Mouse (Mus musculus) liver, embryonic 14.5 days (tissue): ENCODE data around the gene Fndc5. TPM values are rescaled to one million over a fixed set of nuclear protein-coding genes. Genes with fewer than 3 reads are reported as not detected.

Experiments used
- ATAC-seq: fragments of 200-750 bp; cut with Nextera tagmentation; 2 replicates; pipeline ENCODE4 v1.8.0; 2017; ENCODE audit warnings: moderate number of reproducible peaks, mild to moderate bottlenecking, moderate library complexity; ENCODE audit not compliant: insufficient read depth
- DNase-seq, 3 experiments: peaks; one replicate each; pipeline ENCODE4 v3.0.0-alpha.2; 2012 to 2013; ENCODE audit warnings: low read depth in 3 of 3, low spot score in 3 of 3
- H3K27ac ChIP-seq: fragments of 300-500 bp; sonication (generic); 2 replicates; pipeline ENCODE4 v1.5.1; 2014; ENCODE audit warnings: moderate library complexity, mild to moderate bottlenecking, control low read depth, inconsistent platforms
- H3K27me3 ChIP-seq: fragments of 300-500 bp; sonication (generic); 2 replicates; pipeline ENCODE4 v1.6.1; 2014; ENCODE audit warnings: mild to moderate bottlenecking, low read length, moderate library complexity; ENCODE audit not compliant: control insufficient read depth, insufficient read depth
- H3K36me3 ChIP-seq: fragments of 300-500 bp; sonication (generic); replicated peaks from 2 replicates; pipeline ENCODE4 v1.6.1; 2014; ENCODE audit warnings: low read depth; ENCODE audit not compliant: control insufficient read depth, insufficient read depth
- H3K4me1 ChIP-seq, 2 experiments: fragments of 200-500 bp in 1 of 2; fragments of 300-500 bp in 1 of 2; sonication (generic) in 1 of 2; replicated peaks; 2 replicates each; pipeline ENCODE4 v1.6.1; 2012 to 2014; ENCODE audit warnings: antibody characterized with exemption in 1 of 2, inconsistent platforms in 1 of 2, low read length in 1 of 2; ENCODE audit not compliant: control insufficient read depth in 2 of 2, insufficient read depth in 2 of 2
- H3K4me2 ChIP-seq: fragments of 300-500 bp; sonication (generic); 2 replicates; pipeline ENCODE4 v1.6.1; 2014; ENCODE audit warnings: low read depth, mild to moderate bottlenecking, control low read depth, moderate library complexity
- H3K4me3 ChIP-seq, 2 experiments: fragments of 200-500 bp in 1 of 2; fragments of 300-500 bp in 1 of 2; sonication (generic) in 1 of 2; 2 replicates each; pipeline ENCODE4 v1.5.1; 2012 to 2014; ENCODE audit warnings: low read depth in 2 of 2, low read length in 2 of 2, mild to moderate bottlenecking in 2 of 2, control low read depth in 1 of 2, inconsistent platforms in 1 of 2, moderate library complexity in 1 of 2; ENCODE audit not compliant: insufficient read depth in 1 of 2
- H3K9ac ChIP-seq: fragments of 300-500 bp; sonication (generic); replicated peaks from 2 replicates; pipeline ENCODE4 v1.6.1; 2014; ENCODE audit warnings: mild to moderate bottlenecking, control low read depth, moderate library complexity
- H3K9me3 ChIP-seq: fragments of 300-500 bp; sonication (generic); 2 replicates; pipeline ENCODE4 v1.6.1; 2016; ENCODE audit warnings: low read length, mixed read lengths; ENCODE audit not compliant: control insufficient read depth
- CTCF ChIP-seq: IDR thresholded peaks from 2 replicates; pipeline ENCODE4 v1.5.1; 2016; ENCODE audit warnings: antibody characterized with exemption, low read depth, control low read depth
- EP300 ChIP-seq: IDR thresholded peaks from 2 replicates; pipeline ENCODE4 v1.6.1; 2016; ENCODE audit warnings: antibody characterized with exemption, low read depth
- WGBS: fragments of 180-500 bp; shearing (Covaris S2); extraction: QIAGEN DNeasy Blood & Tissue Kit; methylation state at CpG from one replicate; pipeline ENCODE4 v1.1.7; 2014; ENCODE audit not compliant: insufficient replicate concordance; 5-methylcytosine and 5-hydroxymethylcytosine counted together
- polyA plus RNA-seq, 2 experiments: library from polyadenylated mRNA; depleted of rRNA in 1 of 2; stranded (reverse) in 1 of 2; unstranded in 1 of 2; fragments of >200 nt; fragmentation: Nextera tagmentation in 1 of 2; extraction: Ambion mirVana in 1 of 2; gene quantifications; 2 replicates each; pipeline versions ENCODE4 v1.2.1 to v1.2.3; 2012 to 2014

Fndc5 gene
- polyA plus RNA-seq, 2 experiments, result 0.30 to 0.56 TPM

DNA sequence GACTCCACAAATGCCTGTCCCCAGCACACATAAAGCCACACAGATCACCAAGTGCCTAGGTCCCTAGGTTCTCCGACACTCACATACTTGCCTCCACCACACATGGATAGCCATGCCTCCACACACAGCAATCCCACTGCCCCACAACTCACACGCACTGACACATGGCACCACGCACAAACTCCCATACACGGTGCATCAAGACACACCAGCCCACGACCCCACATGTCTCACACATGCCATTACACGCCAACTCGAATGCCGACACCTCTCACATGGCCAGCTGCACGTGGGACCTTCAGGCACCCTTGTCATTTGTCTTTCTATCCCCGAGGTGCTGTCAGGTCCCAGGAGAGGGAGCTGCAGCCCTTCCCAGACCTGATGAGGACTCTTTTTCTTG is 17.1 kb upstream of the Fndc5 start:
- no peak for DNase-seq
- H3K4me2 ChIP-seq, result no peak overlapping the region
- H3K4me3 ChIP-seq, result no peak overlapping the region
- H3K36me3 ChIP-seq, result no peaks in the 10 kb centered on the region
- WGBS, result 59% methylated on average over 10 of the region's 10 CpGs
- no peak overlapping the region for H3K27ac ChIP-seq
- ATAC-seq, result no peak
- H3K4me1 ChIP-seq, result no peaks in the 10 kb centered on the region
- H3K9me3 ChIP-seq, result no peaks in the 10 kb centered on the region
- H3K27me3 ChIP-seq, result peaks cover 36% of the 10 kb centered on the region
- no peak overlapping the region for H3K9ac ChIP-seq
- 0 out of 2 replicates have a peak, but pooled peaks have one; percentile 1 for TF ChIP-seq CTCF
- TF ChIP-seq EP300, result no peak

DNA sequence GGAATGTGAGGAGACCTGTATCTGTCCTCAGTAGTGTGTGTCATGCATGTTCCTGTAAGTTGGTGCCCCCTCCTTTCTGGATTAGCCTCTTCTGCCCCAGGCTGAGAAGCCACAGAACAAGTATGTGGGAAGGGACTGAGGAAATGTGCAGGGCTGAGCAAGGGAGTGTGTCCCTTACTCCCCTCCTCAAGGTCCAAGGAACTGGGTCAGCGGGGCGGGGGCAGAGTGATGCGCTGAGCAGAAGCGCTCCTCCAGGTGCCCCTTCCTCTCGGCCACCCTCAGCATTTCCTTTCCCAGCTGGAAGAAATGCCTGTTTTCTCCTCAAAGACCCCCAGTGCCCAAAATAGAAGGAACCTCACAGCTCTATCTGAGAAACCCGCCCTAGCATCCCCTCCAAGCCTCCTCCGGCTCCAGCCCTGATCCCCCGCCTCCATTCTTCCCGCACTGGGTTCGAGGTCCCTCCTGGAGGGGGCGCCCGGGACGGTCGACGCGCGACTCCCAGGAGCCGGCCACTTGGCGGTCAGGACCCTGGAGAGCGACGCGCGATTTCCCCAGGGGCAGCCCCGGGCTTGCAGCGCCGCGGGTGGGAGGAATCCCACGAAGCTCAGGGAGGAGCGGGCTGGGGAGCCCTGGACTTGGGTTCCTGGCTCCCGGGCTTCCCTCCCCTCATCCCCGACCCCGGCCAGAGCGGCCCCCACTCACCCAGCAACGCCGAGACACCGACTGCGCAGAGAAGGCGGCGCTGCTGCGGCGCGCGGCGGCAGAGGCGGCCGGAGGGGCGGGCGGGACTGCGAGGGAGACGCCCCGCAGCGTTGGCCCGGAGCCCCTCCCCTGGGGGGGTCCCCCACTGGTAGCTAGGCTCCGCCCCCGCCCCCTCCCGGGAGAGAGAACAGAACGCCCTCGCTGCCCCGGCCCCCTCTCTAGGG is 16.0 kb upstream of the Fndc5 start:
- peak in 1 of 3 experiments; percentile 34 for DNase-seq
- H3K36me3 ChIP-seq, result no peaks in the 10 kb centered on the region
- H3K4me1 ChIP-seq, result 0 out of 4 replicates have a peak, but pooled peaks cover 0 to 3% of the 10 kb centered on the region in 2 experiments
- 0 out of 2 replicates have a peak, but pooled peaks have one; percentile 6 for ATAC-seq
- no peak overlapping the region for H3K27ac ChIP-seq
- peak; percentile 37; the same call in 1 of the 2 replicates for TF ChIP-seq CTCF
- TF ChIP-seq EP300, result no peak
- H3K27me3 ChIP-seq, result peaks cover 36% of the 10 kb centered on the region
- peak overlapping the region; percentile 49 for H3K4me2 ChIP-seq
- peak overlapping the region in 1 of 2 experiments; percentile 28; a peak in 2 of 4 replicates for H3K4me3 ChIP-seq
- H3K9me3 ChIP-seq, result no peaks in the 10 kb centered on the region
- 2% methylated on average over 53 of the region's 59 CpGs for WGBS
- H3K9ac ChIP-seq, result no peak overlapping the region

DNA sequence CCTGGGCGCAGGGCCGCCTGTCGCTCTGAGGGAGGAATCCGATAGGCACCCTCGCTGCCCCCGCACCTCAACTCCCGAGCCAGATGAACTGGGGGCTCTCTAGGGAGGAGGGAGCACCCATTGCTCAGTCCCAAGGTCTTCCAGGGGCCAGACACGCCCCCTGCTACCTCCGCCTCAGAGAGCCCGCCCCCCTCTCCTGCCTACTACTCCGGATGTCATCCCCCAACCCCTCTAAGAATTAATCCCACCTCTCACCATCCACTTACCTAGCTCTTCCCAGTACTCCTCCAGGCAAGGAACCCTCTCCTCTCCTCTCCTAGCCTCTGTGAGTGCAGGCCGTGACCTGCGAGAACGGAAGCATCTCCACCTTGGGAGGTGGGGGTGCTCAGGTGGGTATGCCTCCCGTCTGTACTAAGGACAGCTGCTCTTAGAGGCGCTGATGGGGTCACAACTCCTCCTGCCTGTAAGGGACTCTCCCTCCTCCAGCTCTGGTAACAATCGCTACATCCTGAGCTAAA is 15.2 kb upstream of the Fndc5 start, which contains the start of gene Hpca:
Gene Hpca (minus strand): TSS at position 468 of the 518 bp plus-strand sequence.
- H3K4me3 ChIP-seq, result peak within 1 kb of the TSS in 1 of 2 experiments; percentile 28; a peak in 2 of 4 replicates
- H3K9me3 ChIP-seq, result no peaks in the 10 kb centered on the region
- no peak for DNase-seq
- H3K27me3 ChIP-seq, result peaks cover 42% of the 10 kb centered on the region
- H3K36me3 ChIP-seq, result no peaks in the 10 kb centered on the region
- no peak for TF ChIP-seq EP300
- TF ChIP-seq CTCF, result no peak
- H3K4me2 ChIP-seq, result peak within 1 kb of the TSS; percentile 49
- H3K9ac ChIP-seq, result no peak within 1 kb of the TSS
- ATAC-seq, result no peak
- H3K4me1 ChIP-seq, result 0 out of 4 replicates have a peak, but pooled peaks cover 0 to 3% of the 10 kb centered on the region in 2 experiments
- H3K27ac ChIP-seq, result no peak within 1 kb of the TSS
- WGBS, result 7% methylated on average over 17 of the region's 17 CpGs

DNA sequence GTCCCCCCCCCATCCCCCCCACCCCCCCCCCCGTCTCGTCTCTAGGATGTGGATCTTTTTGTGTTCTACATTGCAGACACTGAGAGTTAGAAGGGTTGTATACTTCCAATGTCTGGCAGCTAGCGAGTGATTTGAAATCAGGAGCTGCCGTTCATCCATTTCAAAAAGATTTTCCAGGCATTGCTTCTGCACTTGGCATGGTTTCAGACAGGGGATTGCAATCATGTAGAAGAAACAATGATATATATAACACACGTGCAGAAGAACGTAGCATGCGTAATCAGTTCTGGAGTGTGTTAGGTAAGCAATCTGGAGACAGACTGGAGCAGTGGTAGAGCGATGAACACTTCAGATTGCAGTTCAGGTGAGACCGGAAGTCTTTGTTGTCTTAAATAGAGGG is 14.7 kb upstream of the Fndc5 start:
- no peak overlapping the region for H3K9ac ChIP-seq
- no peak for DNase-seq
- no peaks in the 10 kb centered on the region for H3K9me3 ChIP-seq
- H3K36me3 ChIP-seq, result no peaks in the 10 kb centered on the region
- WGBS, result 33% methylated on average over 9 of the region's 9 CpGs
- H3K27ac ChIP-seq, result no peak overlapping the region
- no peak overlapping the region for H3K4me2 ChIP-seq
- TF ChIP-seq CTCF (no peak), EP300 (no peak)
- 0 out of 4 replicates have a peak, but pooled peaks cover 0 to 3% of the 10 kb centered on the region in 2 experiments for H3K4me1 ChIP-seq
- no peak for ATAC-seq
- H3K4me3 ChIP-seq, result no peak overlapping the region
- H3K27me3 ChIP-seq, result peaks cover 42% of the 10 kb centered on the region

DNA sequence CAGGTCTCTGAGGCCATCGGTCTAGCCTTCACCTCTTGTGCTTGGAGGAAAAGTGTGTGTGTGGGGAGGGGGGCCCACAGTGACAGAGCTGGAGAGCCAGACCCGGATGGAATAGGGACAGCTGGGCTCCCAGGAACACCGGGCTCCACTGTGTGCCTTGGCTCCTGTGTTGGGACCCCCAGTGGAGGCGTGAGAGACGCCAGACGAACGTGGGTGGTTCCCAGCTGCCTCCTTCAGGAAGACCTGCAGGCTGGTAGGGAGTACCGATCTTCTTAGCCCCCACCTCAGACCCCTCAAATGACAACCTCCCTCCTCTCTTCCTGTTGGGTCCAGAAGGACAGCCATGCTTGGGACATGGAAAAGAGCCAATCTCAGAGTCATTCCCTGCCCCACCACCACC is 14.1 kb upstream of the Fndc5 start:
- Histone ChIP-seq H3K4me1 (0 out of 4 replicates have a peak, but pooled peaks cover 0 to 3% of the 10 kb centered on the region in 2 experiments), H3K4me2 (no peak overlapping the region), H3K4me3 (no peak overlapping the region), H3K27me3 (peaks cover 42% of the 10 kb centered on the region), H3K9ac (no peak overlapping the region), H3K27ac (no peak overlapping the region), H3K9me3 (no peaks in the 10 kb centered on the region), H3K36me3 (no peaks in the 10 kb centered on the region)
- WGBS, result 21% methylated on average over 8 of the region's 8 CpGs
- TF ChIP-seq EP300, result no peak
- TF ChIP-seq CTCF, result no peak
- DNase-seq (no peak), ATAC-seq (no peak)
